Mouse (Mus musculus) kidney, adult 2 months (tissue): ENCODE measurements at regions not wholly inside any gene's neighbourhood (a gene's known extent, or its start where the extent isn't known, plus 50 kb on each side); places are given as distances from the start of the nearest gene placed in this dataset.

Source experiments
- CTCF ChIP-seq: fragments of 200-500 bp; conservative IDR thresholded peaks from 2 replicates; pipeline ENCODE4 v1.5.1; 2011; ENCODE audit warnings: low read depth, mild to moderate bottlenecking, control low read depth, low read length, moderate library complexity, mixed read lengths; ENCODE audit not compliant: insufficient read depth, insufficient read length
- POLR2A ChIP-seq: fragments of 200-500 bp; IDR thresholded peaks from one replicate; pipeline ENCODE4 v1.6.1; 2011; ENCODE audit warnings: low read depth, low read length, control low read depth

- TF ChIP-seq CTCF (no peak), POLR2A (no peak)
These were observed 397.8 kb downstream of the Etv1 start for GRCm38 (mm10) chr12:39176958-39177357.
